Mouse (Mus musculus): ENCODE measurements around the gene Map3k9. TPM values are rescaled to one million over a fixed set of nuclear protein-coding genes. Genes with fewer than 3 reads are reported as not detected.

Map3k9 gene
- total and polyA plus RNA-seq, 2 experiments from 2014 or later: 0.10 to 0.11 TPM

- WGBS: 77% methylated on average over 5 of the region's 5 CpGs
Measured at GRCm38 (mm10) chr12:81764370-81764769, 16.6 kb downstream of the Map3k9 start.

GRCm38 (mm10) chr12:81754651-81755050 is 26.3 kb downstream of the Map3k9 start:
- TF ChIP-seq EP300 (IDR thresholded peaks at IDR 0.05; ENCODE audit: low read depth) (no peak), CTCF (IDR thresholded peaks at IDR 0.05; ENCODE audit: low read depth) (no peak)
- H3K27ac ChIP-seq (ENCODE audit: low read depth): no peak overlapping the region
- H3K9me3 ChIP-seq (replicated peaks; ENCODE audit: control insufficient read depth, low read length): no peaks in the 10 kb centered on the region
- no peaks in the 10 kb centered on the region for H3K4me1 ChIP-seq (ENCODE audit: control insufficient read depth, insufficient read depth)
- H3K4me2 ChIP-seq (ENCODE audit: low read depth, low read length): no peak overlapping the region
- no peak overlapping the region for H3K9ac ChIP-seq (replicated peaks; ENCODE audit: low read depth, low read length)
- no peak for DNase-seq (ENCODE audit: low spot score)
- WGBS: 45% methylated on average over 7 of the region's 7 CpGs
- no peaks in the 10 kb centered on the region for H3K27me3 ChIP-seq (ENCODE audit: control insufficient read depth, insufficient read depth, low read length)
- no peak overlapping the region for H3K4me3 ChIP-seq (ENCODE audit: low read depth, low read length)
- H3K36me3 ChIP-seq (replicated peaks; ENCODE audit: control insufficient read depth, insufficient read depth, low read length): no peaks in the 10 kb centered on the region
- no peak for ATAC-seq (ENCODE audit: insufficient read depth, low read depth)

More at GRCm38 (mm10) chr12:81764370-81764769, 16.6 kb downstream of the Map3k9 start:
- DNase-seq (ENCODE audit: low spot score) (no peak), ATAC-seq (ENCODE audit: insufficient read depth, low read depth) (no peak)
- H3K36me3 ChIP-seq (replicated peaks; ENCODE audit: control insufficient read depth, insufficient read depth, low read length): no peaks in the 10 kb centered on the region
- H3K9ac ChIP-seq (replicated peaks; ENCODE audit: low read depth, low read length): no peak overlapping the region
- H3K9me3 ChIP-seq (replicated peaks; ENCODE audit: control insufficient read depth, low read length): no peaks in the 10 kb centered on the region
- no peak overlapping the region for H3K27ac ChIP-seq (ENCODE audit: low read depth)
- TF ChIP-seq EP300 (IDR thresholded peaks at IDR 0.05; ENCODE audit: low read depth) (no peak), CTCF (IDR thresholded peaks at IDR 0.05; ENCODE audit: low read depth) (no peak)
- H3K4me3 ChIP-seq (ENCODE audit: low read depth, low read length): no peak overlapping the region
- H3K4me1 ChIP-seq (ENCODE audit: control insufficient read depth, insufficient read depth): no peaks in the 10 kb centered on the region
- no peak overlapping the region for H3K4me2 ChIP-seq (ENCODE audit: low read depth, low read length)
- H3K27me3 ChIP-seq (ENCODE audit: control insufficient read depth, insufficient read depth, low read length): no peaks in the 10 kb centered on the region

GRCm38 (mm10) chr12:81751116-81751515 is 29.9 kb downstream of the Map3k9 start:
- H3K4me1 ChIP-seq (ENCODE audit: control insufficient read depth, insufficient read depth): no peaks in the 10 kb centered on the region
- H3K9me3 ChIP-seq (replicated peaks; ENCODE audit: control insufficient read depth, low read length): no peaks in the 10 kb centered on the region
- H3K4me3 ChIP-seq (ENCODE audit: low read depth, low read length): no peak overlapping the region
- no peaks in the 10 kb centered on the region for H3K36me3 ChIP-seq (replicated peaks; ENCODE audit: control insufficient read depth, insufficient read depth, low read length)
- H3K27me3 ChIP-seq (ENCODE audit: control insufficient read depth, insufficient read depth, low read length): no peaks in the 10 kb centered on the region
- no peak overlapping the region for H3K9ac ChIP-seq (replicated peaks; ENCODE audit: low read depth, low read length)
- TF ChIP-seq CTCF (IDR thresholded peaks at IDR 0.05; ENCODE audit: low read depth) (no peak), EP300 (IDR thresholded peaks at IDR 0.05; ENCODE audit: low read depth) (no peak)
- WGBS: 62% methylated on average over 4 of the region's 4 CpGs
- ATAC-seq (ENCODE audit: insufficient read depth, low read depth): no peak
- no peak overlapping the region for H3K27ac ChIP-seq (ENCODE audit: low read depth)
- no peak for DNase-seq (ENCODE audit: low spot score)
- no peak overlapping the region for H3K4me2 ChIP-seq (ENCODE audit: low read depth, low read length)

- Histone ChIP-seq H3K4me3 (ENCODE audit: low read depth, low read length) (no peak overlapping the region), H3K4me2 (ENCODE audit: low read depth, low read length) (no peak overlapping the region), H3K27ac (ENCODE audit: low read depth) (no peak overlapping the region), H3K36me3 (replicated peaks; ENCODE audit: control insufficient read depth, insufficient read depth, low read length) (no peaks in the 10 kb centered on the region), H3K27me3 (ENCODE audit: control insufficient read depth, insufficient read depth, low read length) (no peaks in the 10 kb centered on the region), H3K9ac (replicated peaks; ENCODE audit: low read depth, low read length) (no peak overlapping the region), H3K4me1 (ENCODE audit: control insufficient read depth, insufficient read depth) (no peaks in the 10 kb centered on the region), H3K9me3 (replicated peaks; ENCODE audit: control insufficient read depth, low read length) (no peaks in the 10 kb centered on the region)
- WGBS: 41% methylated on average over 3 of the region's 3 CpGs
- no peak for DNase-seq (ENCODE audit: low spot score)
- TF ChIP-seq CTCF (IDR thresholded peaks at IDR 0.05; ENCODE audit: low read depth): no peak
- no peak for TF ChIP-seq EP300 (IDR thresholded peaks at IDR 0.05; ENCODE audit: low read depth)
- no peak for ATAC-seq (ENCODE audit: insufficient read depth, low read depth)
Measured at GRCm38 (mm10) chr12:81748918-81749317, 32.1 kb downstream of the Map3k9 start.

- no peak for ATAC-seq (ENCODE audit: insufficient read depth, low read depth)
- H3K36me3 ChIP-seq (replicated peaks; ENCODE audit: control insufficient read depth, insufficient read depth, low read length): no peaks in the 10 kb centered on the region
- H3K9me3 ChIP-seq (replicated peaks; ENCODE audit: control insufficient read depth, low read length): no peaks in the 10 kb centered on the region
- no peak overlapping the region for H3K4me2 ChIP-seq (ENCODE audit: low read depth, low read length)
- H3K27ac ChIP-seq (ENCODE audit: low read depth): no peak overlapping the region
- TF ChIP-seq CTCF (IDR thresholded peaks at IDR 0.05; ENCODE audit: low read depth) (no peak), EP300 (IDR thresholded peaks at IDR 0.05; ENCODE audit: low read depth) (no peak)
- no peak overlapping the region for H3K9ac ChIP-seq (replicated peaks; ENCODE audit: low read depth, low read length)
- H3K4me1 ChIP-seq (ENCODE audit: control insufficient read depth, insufficient read depth): no peaks in the 10 kb centered on the region
- DNase-seq (ENCODE audit: low spot score): no peak
- no peak overlapping the region for H3K4me3 ChIP-seq (ENCODE audit: low read depth, low read length)
- H3K27me3 ChIP-seq (ENCODE audit: control insufficient read depth, insufficient read depth, low read length): no peaks in the 10 kb centered on the region
- 22% methylated on average over 4 of the region's 4 CpGs for WGBS
Measured at GRCm38 (mm10) chr12:81748021-81748576, 32.9 kb downstream of the Map3k9 start.

- no peaks in the 10 kb centered on the region for H3K36me3 ChIP-seq (replicated peaks; ENCODE audit: control insufficient read depth, insufficient read depth, low read length)
- no peaks in the 10 kb centered on the region for H3K9me3 ChIP-seq (replicated peaks; ENCODE audit: control insufficient read depth, low read length)
- WGBS: 73% methylated on average over 9 of the region's 9 CpGs
- no peaks in the 10 kb centered on the region for H3K27me3 ChIP-seq (ENCODE audit: control insufficient read depth, insufficient read depth, low read length)
- no peak overlapping the region for H3K4me2 ChIP-seq (ENCODE audit: low read depth, low read length)
- no peak overlapping the region for H3K9ac ChIP-seq (replicated peaks; ENCODE audit: low read depth, low read length)
- no peaks in the 10 kb centered on the region for H3K4me1 ChIP-seq (ENCODE audit: control insufficient read depth, insufficient read depth)
- TF ChIP-seq EP300 (IDR thresholded peaks at IDR 0.05; ENCODE audit: low read depth) (no peak), CTCF (IDR thresholded peaks at IDR 0.05; ENCODE audit: low read depth) (no peak)
- no peak for ATAC-seq (ENCODE audit: insufficient read depth, low read depth)
- H3K4me3 ChIP-seq (ENCODE audit: low read depth, low read length): no peak overlapping the region
- no peak for DNase-seq (ENCODE audit: low spot score)
- H3K27ac ChIP-seq (ENCODE audit: low read depth): no peak overlapping the region
Measured at GRCm38 (mm10) chr12:81746400-81747024, 34.5 kb downstream of the Map3k9 start.

All from heart, postnatal 0 days (tissue).